Mouse (Mus musculus): ENCODE results near the gene Adck2. TPM values are rescaled to one million over a fixed set of nuclear protein-coding genes. Genes with fewer than 3 reads are reported as not detected.
A peak's percentile ranks its signal among the peaks of the same experiment; 100 is the strongest.

Adck2 gene
- 10.9 and 11.5 TPM in 2 replicates for polyA plus RNA-seq (2012; rRNA removed)

DNA sequence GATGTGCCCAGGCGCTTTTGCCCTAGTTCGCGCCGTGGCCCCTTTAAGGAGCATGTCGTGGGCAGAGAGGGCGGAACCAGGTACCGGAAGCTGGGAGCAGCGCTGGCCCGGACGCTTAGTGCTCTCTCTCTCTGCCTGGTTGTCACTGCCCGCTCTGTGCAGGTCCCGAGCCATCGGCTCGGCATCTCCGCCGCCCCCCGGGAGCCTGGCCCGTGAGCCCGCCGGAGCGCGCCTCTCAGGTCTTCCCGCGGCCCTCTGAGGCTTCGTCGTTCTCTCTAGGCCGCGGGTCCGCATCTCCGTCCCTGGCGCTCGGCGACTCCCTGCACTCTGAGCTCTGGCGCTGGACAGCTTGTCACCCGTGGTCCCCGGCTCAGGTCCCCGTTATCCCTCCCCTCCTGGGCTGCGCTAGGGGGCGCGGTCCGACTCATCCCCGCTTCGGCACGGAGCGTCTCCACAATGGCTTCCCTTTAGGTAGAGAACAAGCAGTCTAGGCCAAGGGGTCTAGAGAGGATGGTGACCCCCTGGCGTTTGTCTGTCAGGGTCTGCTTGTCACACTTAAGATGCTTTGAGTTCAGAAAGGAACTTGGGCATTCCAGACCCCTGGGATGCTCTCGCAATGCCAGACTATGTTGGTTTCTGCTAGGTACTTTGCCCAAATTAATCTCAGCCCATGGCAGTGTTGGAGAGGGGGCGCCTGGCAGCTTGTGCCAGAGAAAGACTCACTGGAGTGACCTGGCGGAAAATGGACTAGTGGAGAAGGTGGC lies at the start of gene Adck2:
Gene Adck2, plus strand, starts transcription at position 83 of the 764 bp plus-strand sequence.
- no peak for TF ChIP-seq CTCF (IDR thresholded peaks at IDR 0.05; ENCODE audit: insufficient read depth, low read length)
- peak; percentile 84; the same call in 1 of the 2 replicates for TF ChIP-seq POLR2A (IDR thresholded peaks at IDR 0.05; ENCODE audit: borderline replicate concordance, extremely low read depth, low read depth, low read length)
- peak within 1 kb of the TSS; percentile 70 for H3K4me3 ChIP-seq (replicated peaks; ENCODE audit: extremely low read depth, low read depth, low read length)
- WGBS = under 1% methylated on average over 49 of the region's 49 CpGs
- DNase-seq = peak; percentile 70
- H3K4me1 ChIP-seq (ENCODE audit: control insufficient read depth, insufficient read depth, low read length) = peaks cover 3% of the 10 kb centered on the region; the same call in 1 of the 2 replicates

DNA sequence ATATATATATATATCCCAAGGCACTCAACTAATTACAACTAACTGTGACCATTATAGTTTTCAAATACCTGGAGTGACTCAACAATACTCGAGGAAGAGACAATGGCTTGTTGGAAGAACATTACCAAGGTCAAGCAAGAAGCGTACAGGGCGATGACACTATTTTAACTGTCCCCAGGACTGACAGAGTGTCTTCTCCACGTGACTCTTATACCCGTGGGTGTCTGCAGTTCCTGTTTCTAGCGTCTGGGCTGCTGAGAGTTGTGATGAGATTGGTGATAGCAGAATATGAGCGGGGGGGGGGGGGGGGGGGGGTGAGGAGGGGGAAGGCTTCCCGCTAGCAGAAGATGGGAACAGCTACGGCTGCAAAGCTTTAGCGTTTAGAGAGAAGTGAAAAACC lies 46.9 kb upstream of the Adck2 start:
- no peak overlapping the region for H3K4me3 ChIP-seq (replicated peaks; ENCODE audit: extremely low read depth, low read depth, low read length)
- WGBS = 55% methylated on average over 9 of the region's 10 CpGs
- H3K4me1 ChIP-seq (ENCODE audit: control insufficient read depth, insufficient read depth, low read length) = peaks cover 6% of the 10 kb centered on the region
- TF ChIP-seq CTCF (IDR thresholded peaks at IDR 0.05; ENCODE audit: insufficient read depth, low read length) (no peak), POLR2A (IDR thresholded peaks at IDR 0.05; ENCODE audit: borderline replicate concordance, extremely low read depth, low read depth, low read length) (no peak)
- no peak for DNase-seq

DNA sequence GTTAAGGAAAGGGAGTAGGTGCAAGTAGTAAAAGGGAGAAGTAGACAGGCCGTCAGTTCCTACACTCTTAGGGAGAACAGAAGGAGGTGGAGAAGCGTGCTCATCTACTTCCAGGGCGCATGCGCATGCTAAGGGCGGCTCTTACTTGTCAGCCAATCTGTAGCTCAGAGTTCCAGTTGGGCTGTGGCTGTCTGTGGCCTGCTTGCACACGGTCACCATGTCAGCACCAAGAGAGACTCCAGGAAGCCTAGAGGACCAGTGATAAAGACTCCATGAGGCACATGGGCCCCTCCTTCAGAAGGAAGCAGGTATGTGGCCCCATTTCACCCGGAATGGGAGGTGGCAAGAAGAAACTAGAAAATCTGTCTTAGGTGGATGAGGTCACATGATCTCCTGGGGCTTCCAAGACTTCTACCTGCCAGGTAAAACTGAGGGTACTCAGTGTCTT lies 46.3 kb upstream of the Adck2 start:
- Histone ChIP-seq H3K4me1 (ENCODE audit: control insufficient read depth, insufficient read depth, low read length) (peaks cover 6% of the 10 kb centered on the region), H3K4me3 (replicated peaks; ENCODE audit: extremely low read depth, low read depth, low read length) (no peak overlapping the region)
- WGBS = 82% methylated on average over 7 of the region's 7 CpGs
- TF ChIP-seq POLR2A (IDR thresholded peaks at IDR 0.05; ENCODE audit: borderline replicate concordance, extremely low read depth, low read depth, low read length) (peak; percentile 25; the same call in 1 of the 2 replicates), CTCF (IDR thresholded peaks at IDR 0.05; ENCODE audit: insufficient read depth, low read length) (no peak)
- DNase-seq = no peak

DNA sequence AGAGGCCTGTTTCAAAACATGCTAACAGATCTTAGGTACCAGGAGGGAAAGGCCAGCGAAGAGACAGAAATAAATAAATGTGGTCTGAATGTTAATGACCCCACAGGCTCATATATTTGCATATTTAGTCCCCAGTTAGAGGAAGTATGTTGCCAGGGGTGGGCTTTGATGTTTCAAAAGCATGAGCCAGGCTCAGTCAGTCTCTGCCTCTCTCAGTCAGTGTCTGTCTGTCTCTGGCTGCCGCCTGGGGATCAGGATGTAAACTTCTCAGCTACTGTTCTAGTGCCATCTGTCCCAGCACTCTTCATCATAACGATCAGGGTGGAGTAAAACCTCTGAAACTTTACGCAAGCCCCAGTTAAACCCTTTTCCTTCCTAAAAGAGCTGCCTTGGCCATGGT lies 45.9 kb upstream of the Adck2 start:
- no peak for DNase-seq
- Histone ChIP-seq H3K4me1 (ENCODE audit: control insufficient read depth, insufficient read depth, low read length) (peaks cover 6% of the 10 kb centered on the region), H3K4me3 (replicated peaks; ENCODE audit: extremely low read depth, low read depth, low read length) (no peak overlapping the region)
- TF ChIP-seq CTCF (IDR thresholded peaks at IDR 0.05; ENCODE audit: insufficient read depth, low read length) = no peak
- TF ChIP-seq POLR2A (IDR thresholded peaks at IDR 0.05; ENCODE audit: borderline replicate concordance, extremely low read depth, low read depth, low read length) = no peak
- 55% methylated on average over 4 of the region's 4 CpGs for WGBS

DNA sequence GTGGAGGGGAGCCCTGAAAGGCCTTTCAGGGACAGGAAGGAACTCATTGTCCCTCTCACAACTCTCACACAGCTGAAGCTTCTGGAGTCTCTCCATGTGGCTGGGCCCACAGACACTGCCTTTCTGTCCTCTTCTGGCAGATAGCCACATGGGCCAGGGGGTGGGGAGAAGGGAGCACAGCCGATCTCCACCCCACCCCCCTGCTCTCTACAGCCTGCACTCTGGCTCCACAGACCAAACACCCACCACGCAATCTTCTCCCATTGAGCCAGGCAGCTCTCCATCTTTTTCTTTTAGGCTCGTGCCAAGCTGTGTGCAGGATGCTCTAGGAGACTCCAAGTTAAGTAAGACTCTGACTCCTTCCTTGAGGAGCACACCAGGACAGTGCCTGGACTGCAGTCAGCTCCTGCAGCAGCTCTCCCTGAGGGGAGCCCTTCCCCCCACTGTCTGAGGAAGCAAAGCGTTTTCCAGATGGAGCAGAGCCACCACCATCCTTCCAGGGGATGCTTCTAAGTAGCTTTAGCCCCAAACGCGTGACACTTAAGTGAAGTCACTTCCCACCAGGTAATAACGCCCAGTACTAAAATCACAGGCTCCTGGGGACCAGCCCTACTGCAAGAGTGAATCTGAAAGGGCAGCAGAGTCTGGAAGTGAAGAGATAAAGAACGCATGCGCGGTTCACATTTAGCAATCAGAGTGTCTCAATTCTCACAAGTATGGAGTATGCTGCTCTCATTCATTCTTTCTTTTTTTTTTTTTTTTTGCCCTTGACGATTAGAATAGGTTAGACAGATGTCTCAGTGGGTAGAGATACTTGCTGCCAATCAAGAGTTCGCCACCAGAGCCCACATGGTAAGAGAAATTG lies 44.8 kb upstream of the Adck2 start:
- 41% methylated on average over 12 of the region's 12 CpGs for WGBS
- Histone ChIP-seq H3K4me3 (replicated peaks; ENCODE audit: extremely low read depth, low read depth, low read length) (no peak overlapping the region), H3K4me1 (ENCODE audit: control insufficient read depth, insufficient read depth, low read length) (peaks cover 2% of the 10 kb centered on the region; the same call in 1 of the 2 replicates)
- DNase-seq = no peak
- no peak for TF ChIP-seq CTCF (IDR thresholded peaks at IDR 0.05; ENCODE audit: insufficient read depth, low read length)
- no peak for TF ChIP-seq POLR2A (IDR thresholded peaks at IDR 0.05; ENCODE audit: borderline replicate concordance, extremely low read depth, low read depth, low read length)

DNA sequence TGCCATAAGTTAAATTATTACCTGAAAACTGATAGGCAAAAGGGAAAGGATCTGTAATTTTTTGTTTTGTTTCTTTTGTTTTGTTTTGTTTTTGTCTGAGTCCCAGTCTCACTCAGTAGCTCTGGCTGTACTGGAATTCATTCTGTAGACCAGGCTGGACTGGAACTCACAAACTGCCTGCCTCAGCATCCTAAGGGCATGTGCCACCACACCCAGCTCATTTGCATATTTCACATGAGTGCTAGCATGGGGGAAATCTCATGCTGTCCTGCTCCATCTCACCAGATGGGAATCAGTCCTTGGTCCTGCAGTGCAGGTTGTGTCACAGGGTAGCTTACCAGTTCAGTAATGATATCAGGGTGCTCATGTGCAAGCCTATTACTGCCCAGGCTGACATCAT lies 38.7 kb upstream of the Adck2 start:
- Histone ChIP-seq H3K4me1 (ENCODE audit: control insufficient read depth, insufficient read depth, low read length) (peaks cover 5% of the 10 kb centered on the region), H3K4me3 (replicated peaks; ENCODE audit: extremely low read depth, low read depth, low read length) (no peak overlapping the region)
- no peak for DNase-seq
- TF ChIP-seq CTCF (IDR thresholded peaks at IDR 0.05; ENCODE audit: insufficient read depth, low read length) (no peak), POLR2A (IDR thresholded peaks at IDR 0.05; ENCODE audit: borderline replicate concordance, extremely low read depth, low read depth, low read length) (no peak)

DNA sequence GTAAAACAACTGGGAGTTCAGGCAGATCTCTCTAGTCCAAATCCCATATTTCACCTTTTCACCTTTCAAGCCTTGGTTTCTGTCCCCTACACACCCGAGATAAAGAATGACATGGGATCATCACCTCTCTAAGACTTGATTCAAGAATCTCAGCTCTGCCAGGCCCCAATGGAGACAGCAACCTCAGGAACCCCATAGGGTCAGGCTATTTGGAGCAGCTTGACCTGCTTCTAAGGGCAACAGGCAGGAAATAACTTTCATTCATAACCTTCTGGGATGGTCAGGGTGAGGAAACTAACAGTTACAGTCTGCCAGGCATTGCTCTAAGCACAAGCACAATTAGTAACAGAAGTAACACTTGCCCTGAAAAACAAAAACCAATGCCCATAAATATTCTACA lies 37.1 kb upstream of the Adck2 start:
- Histone ChIP-seq H3K4me3 (replicated peaks; ENCODE audit: extremely low read depth, low read depth, low read length) (no peak overlapping the region), H3K4me1 (ENCODE audit: control insufficient read depth, insufficient read depth, low read length) (peaks cover 5% of the 10 kb centered on the region)
- 51% methylated on average over 1 of the region's 1 CpGs for WGBS
- DNase-seq = no peak
- TF ChIP-seq POLR2A (IDR thresholded peaks at IDR 0.05; ENCODE audit: borderline replicate concordance, extremely low read depth, low read depth, low read length) = no peak
- no peak for TF ChIP-seq CTCF (IDR thresholded peaks at IDR 0.05; ENCODE audit: insufficient read depth, low read length)

DNA sequence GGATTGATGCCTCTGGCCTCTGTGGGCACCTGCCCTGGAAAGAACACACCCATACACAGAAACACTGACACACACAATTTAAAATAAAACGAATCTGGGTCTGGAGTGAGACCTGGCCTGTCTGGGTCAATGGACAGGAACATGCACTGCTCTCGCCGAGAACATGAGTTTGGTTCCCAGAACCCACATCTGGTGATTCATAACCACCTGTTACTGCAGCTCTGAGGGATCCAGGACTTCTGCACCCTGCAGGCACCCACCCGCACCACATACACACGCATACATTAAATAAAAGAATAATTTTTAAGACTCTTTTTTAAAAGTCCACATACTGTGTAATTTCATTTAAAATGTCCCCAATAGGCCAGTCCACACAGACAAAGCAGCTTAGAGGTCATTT lies 36.4 kb upstream of the Adck2 start:
- DNase-seq = no peak
- 95% methylated on average over 5 of the region's 5 CpGs for WGBS
- Histone ChIP-seq H3K4me1 (ENCODE audit: control insufficient read depth, insufficient read depth, low read length) (peaks cover 5% of the 10 kb centered on the region), H3K4me3 (replicated peaks; ENCODE audit: extremely low read depth, low read depth, low read length) (no peak overlapping the region)
- TF ChIP-seq POLR2A (IDR thresholded peaks at IDR 0.05; ENCODE audit: borderline replicate concordance, extremely low read depth, low read depth, low read length) (no peak), CTCF (IDR thresholded peaks at IDR 0.05; ENCODE audit: insufficient read depth, low read length) (no peak)

DNA sequence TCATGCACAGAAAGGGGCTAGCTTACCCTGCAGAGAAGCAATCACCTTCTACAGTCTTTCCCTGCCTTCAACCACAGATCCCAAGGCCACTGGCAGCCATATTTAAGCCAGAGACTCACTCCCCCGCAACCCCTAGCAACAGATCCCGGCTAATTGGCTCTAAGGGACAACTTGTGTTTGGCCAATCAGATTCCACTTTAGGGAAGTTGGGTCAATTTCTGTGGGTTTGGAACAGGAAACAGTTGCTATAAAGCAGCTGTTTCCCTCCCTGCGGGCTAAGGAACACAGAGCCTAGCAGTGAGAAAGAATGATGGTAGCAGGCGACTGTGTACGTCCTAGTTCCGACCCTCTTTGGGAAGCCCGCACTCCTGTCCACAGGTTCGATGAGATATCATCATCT lies 35.4 kb upstream of the Adck2 start:
- TF ChIP-seq POLR2A (IDR thresholded peaks at IDR 0.05; ENCODE audit: borderline replicate concordance, extremely low read depth, low read depth, low read length) (no peak), CTCF (IDR thresholded peaks at IDR 0.05; ENCODE audit: insufficient read depth, low read length) (no peak)
- DNase-seq = no peak
- WGBS = 64% methylated on average over 8 of the region's 8 CpGs
- H3K4me1 ChIP-seq (ENCODE audit: control insufficient read depth, insufficient read depth, low read length) = peaks cover 8% of the 10 kb centered on the region
- H3K4me3 ChIP-seq (replicated peaks; ENCODE audit: extremely low read depth, low read depth, low read length) = no peak overlapping the region

Measured in lung, adult 2 months (tissue).